Mouse (Mus musculus) mouse embryonic stem cell (cell line): ENCODE results near the gene Atp13a2.

Experiments
- in situ Hi-C, 2 experiments: fragments of 300-500 bp; cut with MboI; formaldehyde crosslinking; loops; 1 replicate in 1 of 2; 3 replicates in 1 of 2; pipeline ENCODE4 v1.14.3; 2019 to 2020; ENCODE audit warnings: low sequenced_read_pairs in 2 of 2, low pct_unique_long_range_greater_than_20kb in 1 of 2, mixed read lengths in 1 of 2; ENCODE audit not compliant: unreplicated experiment in 1 of 2

The Atp13a2 gene

DNA sequence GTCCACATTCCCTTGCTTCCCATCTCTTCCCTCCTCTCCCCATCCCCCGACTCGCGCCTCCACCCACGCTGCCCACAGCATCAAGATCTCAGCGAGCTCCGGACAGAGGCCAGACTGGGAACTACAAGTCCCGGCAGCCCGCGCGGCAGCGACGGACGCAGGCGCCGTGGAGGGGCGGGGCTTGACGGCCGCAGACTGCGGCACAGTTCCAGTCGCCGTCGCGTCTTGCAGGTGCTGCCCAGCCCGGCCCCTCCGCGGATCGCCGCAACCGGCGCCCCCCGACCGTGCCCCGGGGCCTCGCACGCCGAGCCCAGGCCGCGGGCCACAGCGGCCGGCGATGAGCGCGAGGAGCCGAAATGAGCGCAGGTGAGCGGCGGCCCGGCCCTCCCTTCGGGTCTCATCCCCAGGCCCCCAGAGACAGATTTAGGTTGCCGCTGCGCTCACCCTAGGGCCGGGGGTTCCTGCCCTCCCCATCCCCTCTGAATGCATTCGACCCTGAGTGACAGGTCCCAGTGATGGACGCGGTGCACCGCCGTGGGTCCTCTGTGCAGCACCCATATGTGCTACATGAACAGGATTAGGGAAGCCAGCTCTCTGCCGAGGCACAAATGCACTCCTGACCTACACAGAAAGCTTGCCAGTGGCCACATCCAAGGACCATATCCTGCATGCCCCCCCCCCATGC lies at the start of gene Atp13a2:
TSS of gene Atp13a2 (plus strand) at position 163 of the 685 bp plus-strand sequence.
- in situ Hi-C loops: no loop called here

DNA sequence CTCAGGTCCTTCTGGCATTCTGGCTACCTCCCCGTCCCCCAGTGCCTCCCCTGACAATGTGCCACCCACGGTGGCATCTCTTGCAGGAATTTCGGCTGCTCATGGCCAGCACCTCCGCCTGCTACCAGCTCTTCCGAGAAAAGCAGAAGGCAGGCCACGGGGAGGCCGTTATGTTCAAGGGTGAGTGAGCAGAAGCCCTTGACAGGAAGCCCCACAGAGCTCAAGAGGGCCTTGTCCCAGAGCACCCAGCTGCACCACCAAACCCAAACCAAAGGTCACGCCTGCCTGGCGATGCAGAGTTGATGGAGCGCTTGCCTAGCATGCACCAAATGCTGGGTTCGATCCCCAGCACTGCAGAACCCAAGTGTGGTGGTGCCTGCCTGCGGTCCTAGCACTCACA lies 42.3 kb upstream of the Atp13a2 start:
- in situ Hi-C loops: no loop called here

DNA sequence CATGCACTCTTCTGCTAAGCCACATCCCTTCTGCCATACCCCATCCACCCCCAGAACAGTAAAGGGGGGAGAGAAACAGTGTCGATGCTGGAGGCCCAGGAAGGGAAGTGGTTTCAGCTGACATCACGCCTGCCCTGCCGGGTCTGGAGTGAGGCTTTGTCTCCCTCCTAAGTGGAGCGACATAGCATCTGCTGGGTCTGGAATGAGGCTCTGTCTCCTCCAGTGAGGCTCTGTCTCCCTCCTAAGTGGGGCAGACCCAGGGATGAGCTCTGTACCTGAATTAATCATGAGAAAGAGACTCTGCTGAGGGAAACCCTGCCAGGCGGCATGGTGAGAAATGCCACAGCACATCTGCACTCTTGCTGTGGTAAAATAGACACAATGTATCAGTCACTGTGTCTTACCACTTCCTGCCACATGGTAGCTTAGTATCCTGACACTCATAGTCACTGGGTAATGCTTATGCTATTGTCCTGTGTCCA lies 41.7 kb upstream of the Atp13a2 start:
- in situ Hi-C loops: no loop called here

DNA sequence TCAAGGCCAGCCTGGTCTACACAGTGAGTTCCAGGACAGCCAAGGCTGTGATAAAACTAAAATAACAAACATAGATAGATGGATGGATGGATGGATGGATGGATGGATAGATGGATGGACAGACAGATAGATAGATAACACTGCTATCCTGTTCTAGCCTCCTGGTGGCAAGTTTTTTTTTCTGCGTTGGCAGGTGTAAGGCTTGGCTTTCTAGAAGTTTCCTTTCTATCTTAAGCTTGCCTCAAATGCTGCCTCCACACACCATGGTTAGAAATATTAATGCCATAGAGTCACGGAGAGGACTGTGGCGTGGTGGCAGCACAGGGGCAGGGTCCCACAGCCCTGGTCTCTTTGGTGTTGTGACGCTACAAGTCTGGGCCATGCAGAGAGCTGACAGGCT lies 41.1 kb upstream of the Atp13a2 start:
- in situ Hi-C loops: no loop called here

DNA sequence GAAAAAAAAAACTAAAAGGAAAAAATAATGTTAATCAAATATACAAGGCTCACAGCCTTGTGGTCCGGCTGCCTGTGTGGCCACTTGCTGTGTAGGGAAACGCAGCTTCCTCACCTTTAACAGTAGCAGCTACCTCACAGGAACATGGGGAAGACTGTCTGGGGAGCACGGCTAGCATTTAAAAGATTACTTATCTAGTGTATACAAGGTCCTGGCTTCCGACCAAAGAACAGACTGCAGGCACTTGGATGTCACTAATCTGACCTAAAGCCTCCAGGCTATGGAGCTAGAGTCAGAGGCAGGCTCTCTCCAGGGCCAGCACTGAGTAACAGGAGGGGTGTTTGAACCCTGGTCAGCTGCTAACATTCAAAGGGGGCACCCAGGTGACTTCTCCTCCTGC lies 40.6 kb upstream of the Atp13a2 start:
- in situ Hi-C loops: no loop called here

DNA sequence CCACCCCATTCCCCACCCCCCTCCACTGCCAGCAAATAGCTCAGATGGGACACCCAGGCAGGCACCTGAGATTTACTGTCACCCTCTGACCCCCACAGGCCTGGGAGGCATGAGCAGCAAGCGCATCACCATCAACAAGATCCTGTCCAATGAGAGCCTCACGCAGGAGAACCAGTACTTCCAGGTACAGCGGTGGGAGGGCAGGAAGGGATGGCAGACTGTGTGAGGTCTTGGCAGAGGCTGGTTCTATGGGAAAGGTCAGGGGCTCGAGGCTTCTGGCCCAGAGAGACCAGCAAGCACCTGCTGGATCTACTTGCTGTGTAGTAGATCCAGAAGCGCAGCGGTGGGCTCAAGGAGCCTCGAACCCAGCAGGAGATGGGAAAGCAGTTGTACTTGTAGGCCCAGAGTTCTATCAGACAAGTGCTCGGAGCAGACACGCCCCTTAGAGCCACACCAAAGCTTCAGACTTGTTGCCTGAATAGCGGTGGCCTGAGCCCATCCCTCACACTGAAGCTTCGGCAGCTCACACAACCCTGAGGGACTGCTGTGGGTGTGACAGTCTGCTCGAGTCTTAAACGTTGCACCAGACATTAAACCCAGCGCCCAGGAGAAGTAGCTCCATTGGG lies 40.0 kb upstream of the Atp13a2 start:
- in situ Hi-C loops: no loop called here

DNA sequence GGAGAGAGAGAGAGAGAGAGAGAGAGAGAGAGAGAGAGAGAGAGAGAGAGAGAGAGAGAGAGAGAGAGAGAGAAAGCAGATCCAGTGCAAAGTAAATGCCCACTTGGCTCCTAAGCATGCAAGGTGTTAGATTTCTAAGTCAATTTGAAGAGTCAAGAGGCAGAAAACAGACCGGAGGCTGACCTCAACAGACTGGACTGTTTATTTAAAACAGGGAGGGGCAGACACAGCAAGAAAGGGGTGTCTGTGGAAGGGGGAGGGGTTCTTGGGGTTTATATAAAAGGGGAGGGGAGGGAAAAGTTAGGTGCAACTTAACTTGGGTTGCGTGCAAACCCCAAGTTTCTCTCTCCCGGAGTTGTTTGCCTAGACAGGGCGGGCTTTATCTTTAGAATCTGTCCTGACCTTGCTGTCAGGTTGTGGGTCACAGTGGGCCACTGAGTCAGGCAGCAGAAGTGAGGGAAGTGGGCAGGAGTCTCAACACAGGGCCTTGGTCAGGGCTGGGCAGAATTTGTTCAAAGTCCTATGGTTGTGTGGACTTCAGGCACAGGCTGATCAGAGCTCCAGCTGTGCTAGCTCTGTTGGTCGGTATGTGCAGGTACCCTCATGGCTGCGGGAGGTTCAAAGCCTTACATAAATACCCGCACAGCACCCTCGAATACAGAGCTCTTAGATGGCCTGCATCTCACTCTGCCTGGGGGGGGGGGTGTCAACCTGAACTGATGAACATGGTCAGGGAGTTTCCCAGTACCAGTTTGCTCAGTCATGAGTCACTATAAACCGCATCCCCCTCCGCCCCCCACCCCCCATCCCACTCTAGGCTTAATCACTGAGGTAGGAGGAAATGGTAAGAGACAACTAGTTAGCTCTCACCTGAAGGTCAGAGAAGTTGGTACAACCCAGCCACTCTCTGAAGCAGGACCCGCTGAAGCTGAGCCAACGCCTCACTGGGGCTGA lies 38.9 kb upstream of the Atp13a2 start:
- in situ Hi-C loops: no loop called here

DNA sequence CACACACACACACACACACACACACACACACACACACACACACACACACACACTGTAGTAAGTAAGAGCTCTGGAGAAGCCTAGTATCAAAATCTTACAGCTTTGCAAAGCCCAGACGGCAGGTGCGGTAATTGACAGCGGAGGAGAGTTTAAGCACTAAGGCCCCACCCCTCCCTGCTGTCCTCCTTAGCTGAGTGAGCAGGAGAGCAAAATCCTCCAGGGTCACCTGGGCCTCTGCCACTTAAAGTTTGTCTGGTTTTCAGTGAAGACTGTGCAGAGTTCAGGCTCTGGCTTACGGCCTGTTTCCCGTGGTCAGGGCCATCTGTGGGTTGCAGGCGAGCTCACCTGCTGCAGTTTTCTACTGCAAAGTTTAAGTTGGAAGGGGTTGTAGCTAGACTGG lies 38.2 kb upstream of the Atp13a2 start:
- in situ Hi-C loops: no loop called here

DNA sequence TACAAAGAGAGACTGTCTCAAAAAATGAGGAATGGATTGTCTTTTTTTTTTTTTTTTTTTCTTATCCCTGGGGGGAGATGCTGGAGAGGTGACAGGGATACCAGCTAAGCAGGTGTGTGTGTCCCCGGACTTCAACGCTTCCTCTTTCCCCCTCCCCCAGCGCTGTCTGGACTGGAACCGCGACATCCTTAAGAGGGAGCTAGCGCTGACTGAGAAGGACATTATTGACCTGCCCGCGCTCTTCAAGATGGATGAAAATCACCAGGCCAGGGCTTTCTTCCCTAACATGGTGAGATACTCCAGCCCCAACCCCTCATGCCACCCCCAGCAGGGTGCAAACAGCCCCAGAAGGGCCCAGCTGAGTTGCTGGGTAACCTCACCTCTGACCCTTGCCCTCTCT lies 37.6 kb upstream of the Atp13a2 start:
- in situ Hi-C loops: no loop called here

DNA sequence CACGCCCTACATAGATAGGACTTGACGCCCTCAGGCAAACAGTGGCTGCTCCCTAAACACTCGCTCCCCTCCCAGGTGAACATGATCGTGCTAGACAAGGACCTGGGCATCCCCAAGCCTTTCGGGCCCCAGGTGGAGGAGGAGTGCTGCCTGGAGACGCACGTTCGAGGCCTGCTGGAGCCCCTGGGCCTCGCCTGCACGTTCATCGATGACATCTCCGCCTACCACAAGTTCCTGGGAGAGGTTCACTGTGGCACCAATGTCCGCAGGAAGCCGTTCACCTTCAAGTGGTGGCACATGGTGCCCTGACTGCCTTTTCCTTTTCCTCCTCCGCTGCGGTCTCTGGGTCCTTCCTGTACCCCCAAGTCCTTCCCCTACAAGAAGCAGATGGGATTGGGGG lies 37.1 kb upstream of the Atp13a2 start:
- in situ Hi-C loops: no loop called here

DNA sequence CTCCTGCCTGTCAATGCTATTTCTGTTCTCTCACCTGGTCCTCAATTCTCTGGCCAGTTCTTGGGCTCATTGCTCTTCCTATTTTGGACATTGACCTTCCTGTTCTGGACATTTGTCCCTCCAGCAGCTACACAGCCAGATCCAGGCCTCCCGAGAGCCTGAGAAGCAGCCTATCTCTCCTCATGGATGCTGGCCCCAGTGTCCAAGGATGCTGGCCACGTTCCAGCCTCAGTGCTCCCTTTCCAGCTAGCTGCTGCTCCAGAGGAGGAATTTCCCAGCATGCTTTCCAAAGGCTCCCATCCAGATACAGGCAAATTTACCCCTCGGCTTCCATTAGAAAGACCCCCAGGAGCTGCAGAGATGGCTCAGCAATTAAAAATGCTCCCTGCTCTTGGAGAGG lies 36.1 kb upstream of the Atp13a2 start:
- in situ Hi-C loops: no loop called here

DNA sequence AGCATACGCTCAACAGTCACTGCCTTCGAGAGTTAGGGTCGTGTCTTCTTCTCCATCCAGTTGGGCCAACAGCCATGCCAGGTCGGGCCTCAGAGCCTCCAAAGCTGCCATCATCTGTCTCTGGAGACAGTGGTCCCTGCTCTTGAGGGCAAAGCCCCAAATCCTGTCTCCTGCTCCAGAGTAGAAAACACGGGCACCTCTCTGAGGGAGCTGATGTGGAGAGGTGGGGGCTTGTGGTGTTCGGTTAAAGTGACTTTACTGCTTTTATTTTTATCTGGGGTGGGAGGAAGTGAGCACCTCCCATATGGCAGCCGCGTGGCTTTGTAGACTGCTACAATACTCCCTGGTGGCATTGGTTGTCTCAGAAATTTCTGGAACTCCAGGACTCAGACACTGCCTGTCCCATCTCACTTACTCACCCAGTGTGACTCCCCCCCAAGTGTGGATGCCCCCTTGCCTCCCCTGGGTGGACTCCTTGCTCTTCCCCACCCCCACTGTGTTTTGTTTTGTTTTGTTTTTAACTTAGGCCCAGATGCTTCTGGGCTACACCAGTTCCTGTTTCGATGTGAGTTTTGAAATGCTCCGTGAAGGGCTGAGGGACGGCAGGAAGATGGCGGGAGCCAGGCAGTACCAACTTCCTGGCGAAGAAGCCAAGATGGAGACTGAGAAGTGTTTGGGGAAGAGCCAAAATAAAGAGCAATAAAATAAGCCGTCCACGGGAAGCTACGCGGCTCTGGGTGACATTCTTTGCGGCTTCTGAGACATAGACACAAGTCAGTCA lies 34.6 kb upstream of the Atp13a2 start:
- in situ Hi-C loops: no loop called here

DNA sequence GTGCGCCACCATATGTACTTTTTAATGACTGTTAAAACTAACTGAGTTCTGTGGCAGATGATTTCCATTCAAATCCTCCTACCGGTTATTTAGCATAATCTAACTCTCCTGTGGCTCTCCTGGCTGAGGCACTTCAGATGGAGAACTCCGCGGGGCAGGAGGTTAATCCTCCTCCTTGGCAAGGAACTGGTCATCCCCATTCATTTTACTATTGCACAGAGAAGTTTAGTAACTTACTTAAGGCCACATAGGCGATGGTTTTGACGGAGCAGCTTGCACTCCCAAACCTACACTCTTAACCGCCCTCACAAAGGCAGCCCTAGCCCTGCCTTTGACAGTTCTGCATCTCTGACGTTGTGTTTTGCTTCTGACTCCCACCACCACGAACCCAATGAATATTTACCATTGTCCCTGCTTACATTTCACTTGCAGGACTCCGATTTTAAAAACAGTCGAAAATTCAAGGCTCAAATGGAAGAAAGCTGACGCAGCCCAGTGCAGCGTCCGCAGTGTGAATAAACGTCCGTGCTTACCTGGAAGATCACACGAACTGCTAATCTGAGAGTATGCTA lies 29.5 kb upstream of the Atp13a2 start:
- in situ Hi-C loops: no loop called here

DNA sequence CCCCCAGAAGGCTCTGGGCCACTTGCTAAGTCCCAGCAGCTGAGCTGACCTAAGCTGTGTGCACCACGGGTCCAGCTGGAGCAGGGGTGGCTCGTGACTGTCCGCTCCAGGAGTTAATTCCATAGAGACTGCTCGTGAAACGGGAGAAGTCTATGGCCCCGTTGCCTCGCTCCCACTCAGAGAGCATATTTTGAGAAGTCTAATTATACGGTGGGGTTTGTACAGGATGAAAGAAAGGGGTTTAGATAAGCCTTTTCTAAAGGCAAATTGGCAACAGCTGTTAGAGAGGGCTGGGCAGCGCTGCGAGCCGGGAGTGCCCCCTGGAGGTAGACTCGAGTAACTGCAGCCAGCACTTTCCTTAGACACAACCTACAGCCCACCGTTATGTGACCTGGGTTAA lies 28.9 kb upstream of the Atp13a2 start:
- in situ Hi-C loops: no loop called here

DNA sequence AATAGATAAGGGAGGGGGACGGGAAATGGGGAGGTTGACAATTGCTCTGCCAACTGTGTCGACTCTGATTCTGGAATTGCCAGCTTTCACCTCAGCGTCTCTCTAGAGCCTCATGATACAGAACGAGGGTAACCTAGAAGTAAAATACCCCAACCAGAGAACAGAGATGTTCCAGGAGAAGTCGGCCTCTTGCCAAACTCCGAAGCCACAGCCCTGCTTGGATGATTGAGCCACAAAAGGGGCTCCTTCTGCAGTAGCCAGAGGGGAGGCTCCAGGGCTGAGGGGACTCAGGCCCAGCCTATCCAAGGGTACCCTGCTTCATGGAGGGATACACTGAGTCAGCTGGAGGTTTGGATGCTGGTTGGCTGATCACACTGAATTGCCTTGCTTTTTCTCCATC lies 28.4 kb upstream of the Atp13a2 start:
- in situ Hi-C loops: no loop called here

DNA sequence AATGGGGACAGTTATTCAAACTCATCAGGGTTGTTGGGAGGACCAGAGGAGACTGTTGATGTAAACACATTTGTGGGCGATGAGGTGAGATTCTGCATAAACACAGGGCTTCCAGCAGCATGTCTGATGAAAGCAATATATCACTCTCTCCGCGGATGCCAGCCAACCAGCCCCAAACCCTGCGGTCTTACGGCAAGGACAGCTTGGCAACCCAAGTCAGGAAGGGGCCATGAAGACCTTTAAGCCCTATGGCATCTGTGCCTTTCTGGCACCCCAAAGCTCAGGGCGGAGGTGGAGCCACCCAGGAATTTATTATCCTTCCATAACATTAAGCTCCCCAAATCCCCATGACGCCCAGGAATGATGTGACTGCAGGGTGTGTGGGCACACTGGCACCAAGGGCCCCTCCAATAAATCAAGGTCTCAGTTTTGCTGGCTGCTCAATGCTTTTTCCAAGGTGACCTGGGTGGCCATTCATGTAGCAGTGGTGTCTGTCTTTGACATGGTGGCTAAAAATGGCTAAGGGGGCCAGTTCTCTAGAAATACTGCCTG lies 27.5 kb upstream of the Atp13a2 start:
- in situ Hi-C loops: no loop called here

DNA sequence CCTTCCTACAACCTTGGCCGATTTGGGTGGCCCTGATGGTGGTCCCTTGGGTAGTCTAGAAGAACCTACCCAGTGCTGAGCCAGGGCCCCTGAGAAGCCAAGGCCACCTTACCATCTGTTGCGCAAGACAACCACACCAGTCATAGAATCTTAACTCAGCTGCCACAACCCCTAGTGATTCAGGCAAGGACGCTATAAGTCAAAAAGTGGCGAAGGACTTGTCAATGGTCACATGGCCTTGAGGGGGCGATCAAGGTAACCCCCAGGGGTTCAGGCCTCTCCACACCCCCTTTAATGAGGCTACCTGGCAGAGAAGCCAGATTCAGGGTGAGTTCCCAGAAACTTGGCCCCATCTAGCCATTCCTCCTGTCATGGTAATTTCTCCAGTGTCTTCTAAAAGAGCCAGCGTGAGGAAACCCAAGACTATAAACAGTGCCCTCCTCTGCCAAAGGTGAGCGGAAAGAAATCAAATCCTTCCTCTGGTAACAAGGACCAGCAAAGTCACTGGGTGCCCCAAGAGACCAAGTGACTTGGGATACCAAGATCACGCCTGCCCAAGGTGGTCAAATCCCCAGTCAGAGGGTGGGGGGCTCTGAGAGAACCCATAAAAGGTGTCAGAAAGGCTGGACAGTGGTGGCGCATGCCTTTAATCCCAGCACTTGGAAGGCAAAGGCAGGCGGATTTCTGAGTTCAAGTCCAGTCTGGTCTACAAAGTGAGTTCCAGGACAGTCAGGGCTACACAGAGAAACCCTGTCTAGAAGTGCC lies 26.8 kb upstream of the Atp13a2 start:
- in situ Hi-C loops: no loop called here
